Mouse (Mus musculus): ENCODE results near the gene Rmnd5a.
"Not testable (repeated sequence)": the region's sequence is repeated elsewhere in the genome, so short reads cannot be mapped to it uniquely, and the experiment has no call there.

Rmnd5a gene

GRCm38 (mm10) chr6:71440492-71441250, at the start of gene Rmnd5a:
TSS of gene Rmnd5a (minus strand) at chr6:71440637.
- DNase-seq (ENCODE audit: low spot score in 2 of 2), result peak; percentile 98 to 99

GRCm38 (mm10) chr6:71487966-71488365, 47.5 kb upstream of the Rmnd5a start:
- no peak for DNase-seq (ENCODE audit: low spot score in 2 of 2)

- no peak for DNase-seq (ENCODE audit: low spot score in 2 of 2)
Measured at GRCm38 (mm10) chr6:71486867-71487266, 46.4 kb upstream of the Rmnd5a start.

- DNase-seq (ENCODE audit: low spot score in 2 of 2), result no peak
Measured at GRCm38 (mm10) chr6:71486226-71486625, 45.8 kb upstream of the Rmnd5a start.

GRCm38 (mm10) chr6:71485246-71485645, 44.8 kb upstream of the Rmnd5a start:
- no peak for DNase-seq (ENCODE audit: low spot score in 2 of 2)

- DNase-seq (ENCODE audit: low spot score in 2 of 2), result no peak
Measured at GRCm38 (mm10) chr6:71481136-71481535, 40.7 kb upstream of the Rmnd5a start.

GRCm38 (mm10) chr6:71480136-71480535, 39.7 kb upstream of the Rmnd5a start:
- no peak for DNase-seq (ENCODE audit: low spot score in 2 of 2)

GRCm38 (mm10) chr6:71479588-71479987, 39.2 kb upstream of the Rmnd5a start:
- not testable (repeated sequence) for DNase-seq (ENCODE audit: low spot score in 2 of 2)

GRCm38 (mm10) chr6:71478816-71479568, 38.6 kb upstream of the Rmnd5a start:
- DNase-seq (ENCODE audit: low spot score in 2 of 2), result not testable (repeated sequence)

GRCm38 (mm10) chr6:71476783-71477182, 36.3 kb upstream of the Rmnd5a start:
- no peak for DNase-seq (ENCODE audit: low spot score in 2 of 2)

GRCm38 (mm10) chr6:71475604-71476003, 35.2 kb upstream of the Rmnd5a start:
- no peak for DNase-seq (ENCODE audit: low spot score in 2 of 2)

- DNase-seq (ENCODE audit: low spot score in 2 of 2), result no peak
Measured at GRCm38 (mm10) chr6:71472786-71473185, 32.3 kb upstream of the Rmnd5a start.

- no peak for DNase-seq (ENCODE audit: low spot score in 2 of 2)
Measured at GRCm38 (mm10) chr6:71471830-71472520, 31.5 kb upstream of the Rmnd5a start.

GRCm38 (mm10) chr6:71469291-71469690, 28.9 kb upstream of the Rmnd5a start:
- no peak for DNase-seq (ENCODE audit: low spot score in 2 of 2)

- DNase-seq (ENCODE audit: low spot score in 2 of 2), result no peak
Measured at GRCm38 (mm10) chr6:71467766-71468165, 27.3 kb upstream of the Rmnd5a start.

GRCm38 (mm10) chr6:71465146-71465545, 24.7 kb upstream of the Rmnd5a start:
- DNase-seq (ENCODE audit: low spot score in 2 of 2), result no peak

GRCm38 (mm10) chr6:71457956-71458608, 17.6 kb upstream of the Rmnd5a start:
- DNase-seq (ENCODE audit: low spot score in 2 of 2), result no peak

- not testable (repeated sequence) for DNase-seq (ENCODE audit: low spot score in 2 of 2)
Measured at GRCm38 (mm10) chr6:71453983-71454739, 13.7 kb upstream of the Rmnd5a start.

GRCm38 (mm10) chr6:71452792-71453191, 12.4 kb upstream of the Rmnd5a start:
- DNase-seq (ENCODE audit: low spot score in 2 of 2), result no peak

GRCm38 (mm10) chr6:71445560-71445959, 5.1 kb upstream of the Rmnd5a start:
- DNase-seq (ENCODE audit: low spot score in 2 of 2), result no peak

- no peak for DNase-seq (ENCODE audit: low spot score in 2 of 2)
Measured at GRCm38 (mm10) chr6:71444756-71445155, 4.3 kb upstream of the Rmnd5a start.
